Mouse (Mus musculus) embryonic facial prominence, embryonic 14.5 days (tissue): ENCODE data around the gene Cfhr2. TPM values are rescaled to one million over a fixed set of nuclear protein-coding genes. Genes with fewer than 3 reads are reported as not detected.

Source experiments
- polyA plus RNA-seq: library from polyadenylated mRNA; unstranded; fragments of >200 nt; fragmentation: Nextera tagmentation; extraction: Ambion mirVana; gene quantifications from 2 replicates; pipeline ENCODE4 v1.2.1, GENCODE M21; 2014

The Cfhr2 gene
- polyA plus RNA-seq, 1 experiment from 2014 or later = 0.15 TPM

Other genes starting within 250 kb of the Cfhr2 start
- gene Gm4788, start 77.5 kb downstream of the Cfhr2 start, polyA plus RNA-seq = not detected in 2 replicates